Mouse (Mus musculus): ENCODE measurements around the gene Irx6. TPM values are rescaled to one million over a fixed set of nuclear protein-coding genes. Genes with fewer than 3 reads are reported as not detected.

The Irx6 gene
- polyA plus RNA-seq, 1 experiment from 2014 or later: not detected

DNA sequence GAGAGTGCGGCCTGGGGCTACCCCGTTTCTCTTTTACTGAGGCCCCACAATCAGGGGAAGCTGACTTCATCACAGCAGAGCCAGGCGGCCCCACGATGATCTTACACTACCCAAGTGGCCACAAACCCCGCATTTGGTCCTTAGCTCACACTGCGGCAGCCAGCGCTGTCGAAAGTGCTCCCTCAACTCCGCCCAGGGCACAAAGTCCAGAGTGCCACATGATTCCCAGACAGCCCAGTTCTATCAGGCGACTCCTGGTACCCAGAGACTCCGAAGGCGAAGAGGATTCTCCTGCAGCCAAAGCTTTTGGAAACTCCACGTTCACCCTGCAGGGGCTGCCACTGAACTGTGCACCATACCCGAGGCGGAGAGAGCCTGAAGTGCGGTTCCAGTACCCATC is 4.3 kb downstream of the Irx6 start:
- peak; percentile 65 for DNase-seq (ENCODE audit: low spot score)
- no peak overlapping the region for H3K4me2 ChIP-seq (replicated peaks; ENCODE audit: low read depth)
- peaks cover 24% of the 10 kb centered on the region for H3K27me3 ChIP-seq (ENCODE audit: control insufficient read depth, insufficient read depth, low read length)
- peaks cover 4% of the 10 kb centered on the region for H3K4me1 ChIP-seq (replicated peaks; ENCODE audit: control insufficient read depth, insufficient read depth)
- no peaks in the 10 kb centered on the region for H3K36me3 ChIP-seq (ENCODE audit: control insufficient read depth, insufficient read depth, low read length)
- WGBS: 13% methylated on average over 16 of the region's 16 CpGs
- no peak; the same call in 1 of the 2 replicates for ATAC-seq (ENCODE audit: low FRiP score, low TSS enrichment)
- no peak overlapping the region for H3K9ac ChIP-seq (ENCODE audit: low read length)
- H3K27ac ChIP-seq (replicated peaks): no peak overlapping the region
- TF ChIP-seq EP300 (optimal IDR thresholded peaks at IDR 0.05) (no peak), CTCF (IDR thresholded peaks at IDR 0.05; ENCODE audit: low read depth) (no peak)
- H3K4me3 ChIP-seq (ENCODE audit: low read depth, low read length): no peak overlapping the region
- H3K9me3 ChIP-seq (ENCODE audit: control insufficient read depth, low read length): no peaks in the 10 kb centered on the region

GRCm38 (mm10) chr8:92697361-92697760 is 23.3 kb downstream of the Irx6 start:
- Histone ChIP-seq H3K27me3 (ENCODE audit: control insufficient read depth, insufficient read depth, low read length) (no peaks in the 10 kb centered on the region), H3K9ac (ENCODE audit: low read length) (no peak overlapping the region), H3K27ac (replicated peaks) (no peak overlapping the region), H3K4me2 (replicated peaks; ENCODE audit: low read depth) (no peak overlapping the region), H3K4me1 (replicated peaks; ENCODE audit: control insufficient read depth, insufficient read depth) (no peaks in the 10 kb centered on the region), H3K36me3 (ENCODE audit: control insufficient read depth, insufficient read depth, low read length) (no peaks in the 10 kb centered on the region), H3K9me3 (ENCODE audit: control insufficient read depth, low read length) (no peaks in the 10 kb centered on the region), H3K4me3 (ENCODE audit: low read depth, low read length) (no peak overlapping the region)
- no peak for DNase-seq (ENCODE audit: low spot score)
- WGBS: 83% methylated on average over 5 of the region's 5 CpGs
- TF ChIP-seq CTCF (IDR thresholded peaks at IDR 0.05; ENCODE audit: low read depth) (no peak), EP300 (optimal IDR thresholded peaks at IDR 0.05) (no peak)
- no peak for ATAC-seq (ENCODE audit: low FRiP score, low TSS enrichment)

- no peaks in the 10 kb centered on the region for H3K4me1 ChIP-seq (replicated peaks; ENCODE audit: control insufficient read depth, insufficient read depth)
- no peaks in the 10 kb centered on the region for H3K9me3 ChIP-seq (ENCODE audit: control insufficient read depth, low read length)
- no peak overlapping the region for H3K9ac ChIP-seq (ENCODE audit: low read length)
- H3K36me3 ChIP-seq (ENCODE audit: control insufficient read depth, insufficient read depth, low read length): no peaks in the 10 kb centered on the region
- H3K4me3 ChIP-seq (ENCODE audit: low read depth, low read length): no peak overlapping the region
- WGBS: 75% methylated on average over 3 of the region's 3 CpGs
- H3K27me3 ChIP-seq (ENCODE audit: control insufficient read depth, insufficient read depth, low read length): no peaks in the 10 kb centered on the region
- TF ChIP-seq EP300 (optimal IDR thresholded peaks at IDR 0.05): no peak
- no peak for TF ChIP-seq CTCF (IDR thresholded peaks at IDR 0.05; ENCODE audit: low read depth)
- DNase-seq (ENCODE audit: low spot score): no peak
- H3K27ac ChIP-seq (replicated peaks): no peak overlapping the region
- no peak for ATAC-seq (ENCODE audit: low FRiP score, low TSS enrichment)
- no peak overlapping the region for H3K4me2 ChIP-seq (replicated peaks; ENCODE audit: low read depth)
Measured at GRCm38 (mm10) chr8:92698411-92698810, 24.3 kb downstream of the Irx6 start.

GRCm38 (mm10) chr8:92699922-92700540 is 25.9 kb downstream of the Irx6 start:
- no peak for TF ChIP-seq CTCF (IDR thresholded peaks at IDR 0.05; ENCODE audit: low read depth)
- TF ChIP-seq EP300 (optimal IDR thresholded peaks at IDR 0.05): no peak
- H3K36me3 ChIP-seq (ENCODE audit: control insufficient read depth, insufficient read depth, low read length): no peaks in the 10 kb centered on the region
- WGBS: 46% methylated on average over 8 of the region's 8 CpGs

DNA sequence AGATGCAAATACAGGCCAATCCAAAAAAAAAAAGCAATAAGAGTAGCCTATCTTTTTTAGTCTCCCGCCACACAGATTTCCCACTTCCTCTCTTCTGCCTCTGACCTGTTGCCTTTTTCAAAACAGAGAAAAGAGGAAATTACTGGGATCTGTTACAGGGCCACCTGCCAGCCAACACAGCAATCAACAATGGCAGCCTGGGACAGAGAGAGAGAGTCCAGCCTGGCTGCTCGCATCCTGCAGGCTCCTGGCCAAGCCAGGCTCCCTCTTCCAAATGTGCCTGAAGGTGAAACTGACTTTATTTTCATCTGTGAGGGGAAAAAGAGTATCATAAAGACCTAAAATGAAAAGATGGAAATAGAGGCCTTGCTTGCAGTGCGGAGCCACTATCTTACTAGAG is 29.3 kb downstream of the Irx6 start:
- no peak overlapping the region for H3K27ac ChIP-seq (replicated peaks)
- no peak for TF ChIP-seq CTCF (IDR thresholded peaks at IDR 0.05; ENCODE audit: low read depth)
- TF ChIP-seq EP300 (optimal IDR thresholded peaks at IDR 0.05): no peak

More at GRCm38 (mm10) chr8:92699922-92700540, 25.9 kb downstream of the Irx6 start:
- H3K4me2 ChIP-seq (replicated peaks; ENCODE audit: low read depth): no peak overlapping the region
- no peak overlapping the region for H3K4me3 ChIP-seq (ENCODE audit: low read depth, low read length)
- no peaks in the 10 kb centered on the region for H3K9me3 ChIP-seq (ENCODE audit: control insufficient read depth, low read length)
- no peaks in the 10 kb centered on the region for H3K4me1 ChIP-seq (replicated peaks; ENCODE audit: control insufficient read depth, insufficient read depth)
- no peak overlapping the region for H3K27ac ChIP-seq (replicated peaks)
- H3K9ac ChIP-seq (ENCODE audit: low read length): no peak overlapping the region
- ATAC-seq (ENCODE audit: low FRiP score, low TSS enrichment) (no peak), DNase-seq (ENCODE audit: low spot score) (no peak)
- H3K27me3 ChIP-seq (ENCODE audit: control insufficient read depth, insufficient read depth, low read length): no peaks in the 10 kb centered on the region

GRCm38 (mm10) chr8:92706311-92706710 is 32.2 kb downstream of the Irx6 start:
- DNase-seq (ENCODE audit: low spot score) (no peak), ATAC-seq (ENCODE audit: low FRiP score, low TSS enrichment) (no peak)
- no peaks in the 10 kb centered on the region for H3K27me3 ChIP-seq (ENCODE audit: control insufficient read depth, insufficient read depth, low read length)
- no peak overlapping the region for H3K4me2 ChIP-seq (replicated peaks; ENCODE audit: low read depth)
- no peak overlapping the region for H3K4me3 ChIP-seq (ENCODE audit: low read depth, low read length)
- H3K9ac ChIP-seq (ENCODE audit: low read length): no peak overlapping the region
- H3K4me1 ChIP-seq (replicated peaks; ENCODE audit: control insufficient read depth, insufficient read depth): no peaks in the 10 kb centered on the region
- WGBS: 13% methylated on average over 2 of the region's 2 CpGs
- no peaks in the 10 kb centered on the region for H3K9me3 ChIP-seq (ENCODE audit: control insufficient read depth, low read length)
- no peak overlapping the region for H3K27ac ChIP-seq (replicated peaks)
- no peak for TF ChIP-seq EP300 (optimal IDR thresholded peaks at IDR 0.05)
- no peak for TF ChIP-seq CTCF (IDR thresholded peaks at IDR 0.05; ENCODE audit: low read depth)
- no peaks in the 10 kb centered on the region for H3K36me3 ChIP-seq (ENCODE audit: control insufficient read depth, insufficient read depth, low read length)

More for the DNA sequence above, 29.3 kb downstream of the Irx6 start:
- H3K4me3 ChIP-seq (ENCODE audit: low read depth, low read length): no peak overlapping the region
- H3K4me1 ChIP-seq (replicated peaks; ENCODE audit: control insufficient read depth, insufficient read depth): no peaks in the 10 kb centered on the region
- no peak overlapping the region for H3K4me2 ChIP-seq (replicated peaks; ENCODE audit: low read depth)
- no peak overlapping the region for H3K9ac ChIP-seq (ENCODE audit: low read length)
- no peaks in the 10 kb centered on the region for H3K9me3 ChIP-seq (ENCODE audit: control insufficient read depth, low read length)
- H3K27me3 ChIP-seq (ENCODE audit: control insufficient read depth, insufficient read depth, low read length): no peaks in the 10 kb centered on the region
- H3K36me3 ChIP-seq (ENCODE audit: control insufficient read depth, insufficient read depth, low read length): no peaks in the 10 kb centered on the region
- WGBS: 80% methylated on average over 3 of the region's 3 CpGs
- no peak for ATAC-seq (ENCODE audit: low FRiP score, low TSS enrichment)
- no peak for DNase-seq (ENCODE audit: low spot score)
